Mouse (Mus musculus): ENCODE measurements around the gene Llph.

Llph gene

GRCm38 (mm10) chr10:120280375-120280774 lies 53.5 kb downstream of the Llph start:
- no peak for DNase-seq

GRCm38 (mm10) chr10:120281700-120282099 lies 54.8 kb downstream of the Llph start:
- DNase-seq, result no peak

All from lung, postnatal 10 days (tissue).